Mouse (Mus musculus) inflammation-experienced regulatory T-cells, adult 6 months (primary cell): ENCODE measurements around the gene Abhd12. TPM values are rescaled to one million over a fixed set of nuclear protein-coding genes. Genes with fewer than 3 reads are reported as not detected.
"Not testable (repeated sequence)": the region's sequence is repeated elsewhere in the genome, so short reads cannot be mapped to it uniquely, and the experiment has no call there.

Experiments
- ATAC-seq: one replicate; pipeline ENCODE4 v1.8.0; 2017
- polyA plus RNA-seq, 3 experiments: library from polyadenylated mRNA; unstranded; fragments of 100-300 nt; shearing (Covaris generic); gene quantifications; one replicate each; pipeline ENCODE4 v1.2.1; 2017

Gene Abhd12
- polyA plus RNA-seq: 10 to 100 TPM in 2 of 3 experiments, 1 to 10 TPM in 1; 8.9 to 20.2 (median 18.5) TPM

GRCm38 (mm10) chr2:150904272-150904935, at the start of gene Abhd12:
Abhd12 (minus strand) TSS chr2:150904741.
- ATAC-seq: peak; percentile 94

- ATAC-seq: no peak
Observed at GRCm38 (mm10) chr2:150951201-150951600, 46.7 kb upstream of the Abhd12 start.

GRCm38 (mm10) chr2:150950056-150950455, 45.5 kb upstream of the Abhd12 start:
- ATAC-seq: no peak

GRCm38 (mm10) chr2:150949652-150950051, 45.1 kb upstream of the Abhd12 start:
- no peak for ATAC-seq

GRCm38 (mm10) chr2:150948786-150949185, 44.2 kb upstream of the Abhd12 start:
- ATAC-seq: no peak

GRCm38 (mm10) chr2:150947880-150948611, 43.5 kb upstream of the Abhd12 start:
- ATAC-seq: not testable (repeated sequence)

- ATAC-seq: not testable (repeated sequence)
Observed at GRCm38 (mm10) chr2:150947341-150947740, 42.8 kb upstream of the Abhd12 start.

GRCm38 (mm10) chr2:150944017-150944416, 39.5 kb upstream of the Abhd12 start:
- ATAC-seq: no peak

- ATAC-seq: no peak
Observed at GRCm38 (mm10) chr2:150934659-150935058, 30.1 kb upstream of the Abhd12 start.

- no peak for ATAC-seq
Observed at GRCm38 (mm10) chr2:150933482-150933881, 28.9 kb upstream of the Abhd12 start.

GRCm38 (mm10) chr2:150930806-150931205, 26.3 kb upstream of the Abhd12 start:
- ATAC-seq: no peak

GRCm38 (mm10) chr2:150929156-150929555, 24.6 kb upstream of the Abhd12 start:
- no peak for ATAC-seq

GRCm38 (mm10) chr2:150927038-150927720, 22.6 kb upstream of the Abhd12 start:
- ATAC-seq: peak; percentile 78

GRCm38 (mm10) chr2:150923505-150923904, 19.0 kb upstream of the Abhd12 start:
- ATAC-seq: no peak

- no peak for ATAC-seq
Observed at GRCm38 (mm10) chr2:150923026-150923425, 18.5 kb upstream of the Abhd12 start.

- no peak for ATAC-seq
Observed at GRCm38 (mm10) chr2:150922165-150922564, 17.6 kb upstream of the Abhd12 start.

GRCm38 (mm10) chr2:150921697-150922096, 17.2 kb upstream of the Abhd12 start:
- no peak for ATAC-seq

- no peak for ATAC-seq
Observed at GRCm38 (mm10) chr2:150920543-150920942, 16.0 kb upstream of the Abhd12 start.

GRCm38 (mm10) chr2:150918720-150919119, 14.2 kb upstream of the Abhd12 start:
- ATAC-seq: peak; percentile 73

- ATAC-seq: no peak
Observed at GRCm38 (mm10) chr2:150915786-150916185, 11.2 kb upstream of the Abhd12 start.

GRCm38 (mm10) chr2:150914781-150915515, 10.4 kb upstream of the Abhd12 start:
- ATAC-seq: peak; percentile 45

- ATAC-seq: no peak
Observed at GRCm38 (mm10) chr2:150910295-150910881, 5.8 kb upstream of the Abhd12 start.
